19 mouse cellular contexts compared by ENCODE assay signal in the genomic region with DNA sequence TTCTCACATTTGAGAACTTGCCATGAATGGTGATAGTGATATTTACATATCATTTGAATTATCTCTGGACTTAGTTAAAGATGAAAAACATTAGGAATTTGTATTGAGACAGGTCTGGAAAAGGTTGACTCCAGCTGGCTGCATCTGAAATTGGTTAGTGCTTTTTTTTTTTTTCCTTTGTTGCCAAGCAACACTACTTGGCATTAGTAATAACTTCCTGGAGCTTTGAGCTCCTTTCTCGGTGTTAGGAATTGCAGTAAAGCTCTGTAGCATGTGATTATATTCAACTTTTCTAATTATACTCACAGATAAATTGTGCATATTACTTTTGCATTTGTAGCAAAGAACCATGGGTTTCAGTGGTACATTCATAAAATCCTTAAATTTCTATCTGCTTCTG.
A peak's percentile ranks its signal among the peaks of the same experiment; 100 is the strongest.
DNase-seq lines count a peak whose midpoint lies in the region; ATAC-seq and TF ChIP-seq lines count a peak whose summit lies in the region.
"Had no signal": no experiment of that assay in that cellular context is flagged by ENCODE, and none has a peak within 500 bp of the region (broad histone marks: within the 10 kb centered on the region; RNA-seq: fewer than 3 reads in every experiment).

No protein-coding gene starts in this region.

- 17% methylated on average over 1 of the region's 1 CpGs for WGBS in kidney, adult 2 months
- 19% methylated on average over 1 of the region's 1 CpGs for whole genome bisulfite sequencing in neural tube, embryonic 15.5 days
- 15% methylated on average over 1 of the region's 1 CpGs for WGBS in embryonic facial prominence, embryonic 14.5 days

- H3K27ac ChIP-seq in kidney, adult 2 months (ENCODE audit: insufficient read depth, low read depth, low read length): no peak overlapping the region
- H3K27ac ChIP-seq in neural tube, embryonic 15.5 days (replicated peaks): no peak overlapping the region
- H3K27ac ChIP-seq in embryonic facial prominence, embryonic 14.5 days (replicated peaks; ENCODE audit: low read depth, low read length): no peak overlapping the region
- H3K27ac ChIP-seq: lung, embryonic 15.5 days had no signal

- H3K9me3 ChIP-seq in neural tube, embryonic 15.5 days (replicated peaks): no peaks in the 10 kb centered on the region
- no peaks in the 10 kb centered on the region for H3K9me3 ChIP-seq in embryonic facial prominence, embryonic 14.5 days (ENCODE audit: control insufficient read depth, low read length)
- H3K9me3 ChIP-seq: heart, embryonic 12.5 days; lung, embryonic 15.5 days had no signal

- H3K4me3 ChIP-seq in kidney, adult 2 months (ENCODE audit: insufficient read depth, low read depth, low read length): no peak overlapping the region
- no peak overlapping the region for H3K4me3 ChIP-seq in neural tube, embryonic 15.5 days (replicated peaks)
- H3K4me3 ChIP-seq in embryonic facial prominence, embryonic 14.5 days (ENCODE audit: low read depth, low read length): no peak overlapping the region
- H3K4me3 ChIP-seq: heart, embryonic 12.5 days; lung, embryonic 15.5 days; myocyte had no signal

- H3K4me2 ChIP-seq in neural tube, embryonic 15.5 days: no peak overlapping the region
- H3K4me2 ChIP-seq in embryonic facial prominence, embryonic 14.5 days (ENCODE audit: low read depth, low read length): no peak overlapping the region
- H3K4me2 ChIP-seq: heart, embryonic 12.5 days; lung, embryonic 15.5 days had no signal

- H3K36me3 ChIP-seq in kidney, adult 2 months (ENCODE audit: control insufficient read depth, insufficient read depth, low read length): no peaks in the 10 kb centered on the region
- H3K36me3 ChIP-seq in neural tube, embryonic 15.5 days: no peaks in the 10 kb centered on the region
- H3K36me3 ChIP-seq in embryonic facial prominence, embryonic 14.5 days (ENCODE audit: control insufficient read depth, insufficient read depth, low read length): no peaks in the 10 kb centered on the region
- H3K36me3 ChIP-seq: heart, embryonic 12.5 days; lung, embryonic 15.5 days had no signal

- H3K4me1 ChIP-seq in kidney, adult 2 months (ENCODE audit: control insufficient read depth, insufficient read depth, low read length): no peaks in the 10 kb centered on the region
- H3K4me1 ChIP-seq in neural tube, embryonic 15.5 days: no peaks in the 10 kb centered on the region
- peaks cover 10% of the 10 kb centered on the region; the same call in 1 of the 2 replicates for H3K4me1 ChIP-seq in embryonic facial prominence, embryonic 14.5 days (ENCODE audit: control insufficient read depth, insufficient read depth, low read length)
- H3K4me1 ChIP-seq: lung, embryonic 15.5 days had no signal

- no peak for TF ChIP-seq POLR2A in kidney, adult 2 months (IDR thresholded peaks at IDR 0.05; ENCODE audit: low read depth, low read length)

- peak; percentile 45; the same call in 1 of the 2 replicates for ATAC-seq in neural tube, embryonic 15.5 days (ENCODE audit: low FRiP score)
- ATAC-seq in embryonic facial prominence, embryonic 14.5 days (ENCODE audit: low read depth): no peak
- ATAC-seq in megakaryocyte progenitor cell, adult 5-6 weeks (replicated peaks; ENCODE audit: poor library complexity): no peak
- ATAC-seq: inflammation-experienced regulatory T-cells, adult 6 months; Patski had no signal

- no peak for TF ChIP-seq CTCF in kidney, adult 2 months (conservative IDR thresholded peaks at IDR 0.05; ENCODE audit: insufficient read depth, insufficient read length, low read depth, low read length)

- H3K27me3 ChIP-seq in kidney, adult 2 months (replicated peaks; ENCODE audit: control insufficient read depth, insufficient read depth, low read length): no peaks in the 10 kb centered on the region
- H3K27me3 ChIP-seq in neural tube, embryonic 15.5 days (replicated peaks): no peaks in the 10 kb centered on the region
- no peaks in the 10 kb centered on the region for H3K27me3 ChIP-seq in embryonic facial prominence, embryonic 14.5 days (replicated peaks; ENCODE audit: control insufficient read depth, insufficient read depth, low read length)
- H3K27me3 ChIP-seq: CH12.LX; heart, embryonic 12.5 days; lung, embryonic 15.5 days had no signal

- peak; percentile 24 for DNase-seq in kidney, adult 2 months
- DNase-seq in kidney, adult 18-20 months: no peak
- DNase-seq in neural tube, embryonic 10.5 days (ENCODE audit: extremely low spot score, low spot score): no peak
- peak; percentile 28 for DNase-seq in embryonic facial prominence, embryonic 14.5 days (ENCODE audit: low spot score)
- DNase-seq in B cell, adult 2 months: no peak
- DNase-seq: cerebellum, adult 11 months; cerebellum, postnatal 36 days; gastrocnemius, postnatal 36 days; heart, postnatal 36 days; liver; thymus, postnatal 25 days had no signal

- no peak overlapping the region for H3K9ac ChIP-seq in neural tube, embryonic 15.5 days (replicated peaks)
- H3K9ac ChIP-seq in embryonic facial prominence, embryonic 14.5 days (ENCODE audit: low read depth, low read length): no peak overlapping the region
- H3K9ac ChIP-seq: heart, embryonic 12.5 days; lung, embryonic 15.5 days had no signal

Comparison
In these comparisons a context has a peak if more than half of its experiments do, and no peak if none do; other contexts are left out.
1. DNase-seq: peak in kidney, adult 2 months (single experiment) and embryonic facial prominence, embryonic 14.5 days (single experiment); none in kidney, adult 18-20 months (single experiment), neural tube, embryonic 10.5 days (single experiment) and B cell, adult 2 months (0 of 2).